ENCODE assay signal across 9 mouse cellular contexts in genomic region chr6:136465959-136466381, GRCm38 (mm10). TPM values are rescaled to one million over a fixed set of nuclear protein-coding genes. Genes with fewer than 3 reads are reported as not detected.
DNase-seq lines count a peak whose midpoint lies in the region; ATAC-seq and TF ChIP-seq lines count a peak whose summit lies in the region.
"Had no signal": no experiment of that assay in that cellular context is flagged by ENCODE, and none has a peak within 500 bp of the region (broad histone marks: within the 10 kb centered on the region; RNA-seq: fewer than 3 reads in every experiment).

No protein-coding gene starts in this region.

- no peaks in the 10 kb centered on the region for H3K36me3 ChIP-seq in forebrain, embryonic 11.5 days (ENCODE audit: control insufficient read depth, insufficient read depth, low read length)
- 0 out of 2 replicates have a peak, but pooled peaks cover 4% of the 10 kb centered on the region for H3K36me3 ChIP-seq in heart, embryonic 16.5 days (ENCODE audit: control insufficient read depth, insufficient read depth)

- H3K4me3 ChIP-seq in forebrain, embryonic 11.5 days (ENCODE audit: low read depth, low read length) = no peak overlapping the region
- H3K4me3 ChIP-seq in heart, embryonic 16.5 days (ENCODE audit: low read length) = no peak overlapping the region
- no peak overlapping the region for H3K4me3 ChIP-seq in olfactory bulb, adult 2 months (ENCODE audit: insufficient read depth, low read depth, low read length)

- H3K27me3 ChIP-seq in forebrain, embryonic 11.5 days (ENCODE audit: control insufficient read depth, insufficient read depth, low read length) = no peaks in the 10 kb centered on the region
- no peaks in the 10 kb centered on the region for H3K27me3 ChIP-seq in heart, embryonic 16.5 days (ENCODE audit: control insufficient read depth, insufficient read depth, low read length)

- H3K4me2 ChIP-seq in forebrain, embryonic 11.5 days (ENCODE audit: low read depth, low read length, severe bottlenecking) = no peak overlapping the region
- H3K4me2 ChIP-seq in heart, embryonic 16.5 days (ENCODE audit: low read depth, low read length) = peak overlapping the region; percentile 45

- WGBS in forebrain, embryonic 11.5 days = 25% methylated on average over 8 of the region's 8 CpGs
- WGBS in heart, embryonic 16.5 days = 21% methylated on average over 8 of the region's 8 CpGs
- WGBS in olfactory bulb, adult 2 months = 15% methylated on average over 8 of the region's 8 CpGs

- ATAC-seq in forebrain, embryonic 11.5 days (replicated peaks; ENCODE audit: low FRiP score) = no peak
- ATAC-seq in heart, embryonic 16.5 days (replicated peaks; ENCODE audit: extremely low read depth, insufficient read depth, low FRiP score) = no peak

- no peak for TF ChIP-seq POLR2A in brain, embryonic 14.5 days (IDR thresholded peaks at IDR 0.05; ENCODE audit: borderline replicate concordance, extremely low read depth, insufficient read depth, insufficient read length, poor library complexity, severe bottlenecking)
- TF ChIP-seq POLR2A in olfactory bulb, adult 2 months (IDR thresholded peaks at IDR 0.05; ENCODE audit: insufficient read depth, low read depth, low read length) = no peak

- 0 out of 2 replicates have a peak overlapping the region, but pooled peaks have one; percentile 47 for H3K27ac ChIP-seq in forebrain, embryonic 11.5 days (ENCODE audit: low read depth, low read length)
- peak overlapping the region; percentile 93 for H3K27ac ChIP-seq in heart, embryonic 16.5 days (ENCODE audit: low read length)
- H3K27ac ChIP-seq in olfactory bulb, adult 2 months (ENCODE audit: insufficient read depth, low read depth, low read length) = peak overlapping the region; percentile 49; the same call in 1 of the 2 replicates

- peak; percentile 96 for DNase-seq in ES-CJ7 (ENCODE audit: low read depth, low spot score)
- DNase-seq in brain, embryonic 14.5 days (ENCODE audit: low read depth) = peak; percentile 89
- peak; percentile 73 for DNase-seq in forebrain, embryonic 11.5 days (ENCODE audit: low spot score)
- DNase-seq in kidney, postnatal 25 days = peak; percentile 66 to 84
- DNase-seq in lung, adult 18-20 months = peak; percentile 77 to 79
- peak; percentile 78 for DNase-seq in thymus, postnatal 25 days

- no peak overlapping the region for H3K9ac ChIP-seq in forebrain, embryonic 11.5 days (ENCODE audit: low read length)
- peak overlapping the region; percentile 59 for H3K9ac ChIP-seq in heart, embryonic 16.5 days (ENCODE audit: low read length)

- H3K9me3 ChIP-seq in forebrain, embryonic 11.5 days (ENCODE audit: control insufficient read depth, low read length) = no peaks in the 10 kb centered on the region; the same call in 1 of the 2 replicates
- H3K9me3 ChIP-seq in heart, embryonic 16.5 days (replicated peaks; ENCODE audit: control insufficient read depth, low read length) = peaks cover 2% of the 10 kb centered on the region; the same call in 1 of the 2 replicates

- peaks cover 6% of the 10 kb centered on the region; the same call in 1 of the 2 replicates for H3K4me1 ChIP-seq in forebrain, embryonic 11.5 days (replicated peaks; ENCODE audit: control insufficient read depth, insufficient read depth, low read length)
- peaks cover 37% of the 10 kb centered on the region for H3K4me1 ChIP-seq in heart, embryonic 16.5 days (ENCODE audit: control insufficient read depth, insufficient read depth, low read length)
- H3K4me1 ChIP-seq in olfactory bulb, adult 2 months (ENCODE audit: control insufficient read depth, insufficient read depth, low read length) = peaks cover 33% of the 10 kb centered on the region

- peak; percentile 60; the same call in 1 of the 2 replicates for TF ChIP-seq CTCF in brain, embryonic 14.5 days (IDR thresholded peaks at IDR 0.05; ENCODE audit: borderline replicate concordance, extremely low read depth, insufficient read depth, insufficient read length)
- TF ChIP-seq CTCF in olfactory bulb, adult 2 months (IDR thresholded peaks at IDR 0.05; ENCODE audit: insufficient read depth, low read depth, low read length) = peak; percentile 71; the same call in 1 of the 2 replicates

RNA-seq across cellular contexts. Expression of gene Atf7ip, which starts 40.0 kb away (rescaled TPM):
- polyA plus RNA-seq in brain, embryonic 14.5 days (2012; rRNA removed) = 40.0 and 67.9 TPM in 2 replicates
- polyA plus RNA-seq in forebrain, embryonic 11.5 days (2014; fragmentation: Nextera tagmentation; extraction: Ambion mirVana) = 57.8 and 66.6 TPM in 2 replicates
- 27.9 and 31.4 TPM in 2 replicates for polyA plus RNA-seq in heart, embryonic 16.5 days (2015; fragmentation: Nextera tagmentation; extraction: Ambion mirVana)
- polyA plus RNA-seq in olfactory bulb, adult 2 months (2012; ENCODE audit: insufficient read depth, insufficient read length, low replicate concordance, missing spikeins) = 143 TPM in 1 of 2 replicates, not detected in the other

RNA-seq across cellular contexts. Expression of gene E330021D16Rik, which starts 50.6 kb away (rescaled TPM):
- polyA plus RNA-seq in brain, embryonic 14.5 days (2012; rRNA removed) = not detected in 2 replicates
- polyA plus RNA-seq in forebrain, embryonic 11.5 days (2014; fragmentation: Nextera tagmentation; extraction: Ambion mirVana) = not detected in 2 replicates
- not detected in 2 replicates for polyA plus RNA-seq in heart, embryonic 16.5 days (2015; fragmentation: Nextera tagmentation; extraction: Ambion mirVana)
- polyA plus RNA-seq in olfactory bulb, adult 2 months (2012; ENCODE audit: insufficient read depth, insufficient read length, low replicate concordance, missing spikeins) = not detected in 2 replicates
- polyA plus RNA-seq: macrophage had no signal
